Mouse (Mus musculus): Measurements from ENCODE around the gene Thsd7b. TPM values are rescaled to one million over a fixed set of nuclear protein-coding genes. Genes with fewer than 3 reads are reported as not detected.

The Thsd7b gene
- under 1 TPM; 0.23 to 0.50 TPM for total RNA-seq (2021)
- long read RNA-seq, experiment 1 = 0 reads
- long read RNA-seq, experiment 2 = 0 reads

GRCm38 (mm10) chr1:129272982-129273937, at the start of gene Thsd7b:
TSS of gene Thsd7b (plus strand) at chr1:129273302.
- DNase-seq (ENCODE audit: low spot score) = no peak

GRCm38 (mm10) chr1:129244292-129244691, 28.8 kb upstream of the Thsd7b start:
- no peak for DNase-seq (ENCODE audit: low spot score)

GRCm38 (mm10) chr1:129250704-129251443, 22.2 kb upstream of the Thsd7b start:
- no peak for DNase-seq (ENCODE audit: low spot score)

GRCm38 (mm10) chr1:129266684-129267083, 6.4 kb upstream of the Thsd7b start:
- DNase-seq (ENCODE audit: low spot score) = no peak

GRCm38 (mm10) chr1:129304173-129304572, 31.1 kb downstream of the Thsd7b start:
- DNase-seq (ENCODE audit: low spot score) = no peak

GRCm38 (mm10) chr1:129324388-129324787, 51.3 kb downstream of the Thsd7b start:
- no peak for DNase-seq (ENCODE audit: low spot score)

GRCm38 (mm10) chr1:129324798-129325197, 51.7 kb downstream of the Thsd7b start:
- no peak for DNase-seq (ENCODE audit: low spot score)

GRCm38 (mm10) chr1:129356631-129357030, 83.5 kb downstream of the Thsd7b start:
- no peak for DNase-seq (ENCODE audit: low spot score)

- no peak for DNase-seq (ENCODE audit: low spot score)
These were observed 84.3 kb downstream of the Thsd7b start for GRCm38 (mm10) chr1:129357378-129357777.

- DNase-seq (ENCODE audit: low spot score) = no peak
These were observed 90.3 kb downstream of the Thsd7b start for GRCm38 (mm10) chr1:129363368-129363767.

GRCm38 (mm10) chr1:129364828-129365227, 91.7 kb downstream of the Thsd7b start:
- no peak for DNase-seq (ENCODE audit: low spot score)

- DNase-seq (ENCODE audit: low spot score) = no peak
These were observed 92.5 kb downstream of the Thsd7b start for GRCm38 (mm10) chr1:129365590-129365989.

GRCm38 (mm10) chr1:129386479-129386878, 113.4 kb downstream of the Thsd7b start:
- DNase-seq (ENCODE audit: low spot score) = no peak

- no peak for DNase-seq (ENCODE audit: low spot score)
These were observed 138.5 kb downstream of the Thsd7b start for GRCm38 (mm10) chr1:129411584-129411983.

- no peak for DNase-seq (ENCODE audit: low spot score)
These were observed 148.5 kb downstream of the Thsd7b start for GRCm38 (mm10) chr1:129421581-129421980.

- no peak for DNase-seq (ENCODE audit: low spot score)
These were observed 191.3 kb downstream of the Thsd7b start for GRCm38 (mm10) chr1:129464414-129464813.

GRCm38 (mm10) chr1:129473504-129473903, 200.4 kb downstream of the Thsd7b start:
- no peak for DNase-seq (ENCODE audit: low spot score)

- no peak for DNase-seq (ENCODE audit: low spot score)
These were observed 211.3 kb downstream of the Thsd7b start for GRCm38 (mm10) chr1:129484266-129485031.

- no peak for DNase-seq (ENCODE audit: low spot score)
These were observed 218.0 kb downstream of the Thsd7b start for GRCm38 (mm10) chr1:129491136-129491535.

GRCm38 (mm10) chr1:129493929-129494328, 220.8 kb downstream of the Thsd7b start:
- DNase-seq (ENCODE audit: low spot score) = no peak

GRCm38 (mm10) chr1:129501707-129502106, 228.6 kb downstream of the Thsd7b start:
- DNase-seq (ENCODE audit: low spot score) = no peak

All from gastrocnemius, adult 18-20 months (tissue).